Mouse (Mus musculus) olfactory bulb, adult 2 months (tissue): ENCODE measurements around the gene Kat2b. TPM values are rescaled to one million over a fixed set of nuclear protein-coding genes. Genes with fewer than 3 reads are reported as not detected.
"Not testable (repeated sequence)": the region's sequence is repeated elsewhere in the genome, so short reads cannot be mapped to it uniquely, and the experiment has no call there.

Source experiments
- H3K27ac ChIP-seq: fragments of 200-500 bp; 2 replicates; pipeline ENCODE4 v1.5.1; 2012; ENCODE audit warnings: low read depth, low read length; ENCODE audit not compliant: insufficient read depth
- H3K4me1 ChIP-seq: fragments of 200-500 bp; 2 replicates; pipeline ENCODE4 v1.6.1; 2012; ENCODE audit warnings: low read length; ENCODE audit not compliant: control insufficient read depth, insufficient read depth
- H3K4me3 ChIP-seq: fragments of 200-500 bp; 2 replicates; pipeline ENCODE4 v1.5.1; 2012; ENCODE audit warnings: mild to moderate bottlenecking, low read depth, low read length, moderate library complexity; ENCODE audit not compliant: insufficient read depth
- CTCF ChIP-seq: fragments of 200-500 bp; IDR thresholded peaks from 2 replicates; pipeline ENCODE4 v1.5.1; 2012; ENCODE audit warnings: low read depth, mild to moderate bottlenecking, low read length, moderate library complexity; ENCODE audit not compliant: insufficient read depth
- POLR2A ChIP-seq: fragments of 200-500 bp; IDR thresholded peaks from 2 replicates; pipeline ENCODE4 v1.6.1; 2012; ENCODE audit warnings: mild to moderate bottlenecking, low read depth, low read length, moderate library complexity; ENCODE audit not compliant: insufficient read depth
- WGBS: fragments of 180-500 bp; shearing (Covaris S2); methylation state at CpG from one replicate; pipeline ENCODE4 v1.1.7; 2018; 5-methylcytosine and 5-hydroxymethylcytosine counted together
- polyA plus RNA-seq: library from polyadenylated mRNA; stranded (reverse); fragments of >200 nt; gene quantifications from 2 replicates; pipeline ENCODE4 v1.2.4, GENCODE M21; 2012; ENCODE audit warnings: low replicate concordance; ENCODE audit not compliant: missing spikeins, insufficient read depth, insufficient read length

Kat2b gene
- polyA plus RNA-seq, 1 experiment: not detected

DNA sequence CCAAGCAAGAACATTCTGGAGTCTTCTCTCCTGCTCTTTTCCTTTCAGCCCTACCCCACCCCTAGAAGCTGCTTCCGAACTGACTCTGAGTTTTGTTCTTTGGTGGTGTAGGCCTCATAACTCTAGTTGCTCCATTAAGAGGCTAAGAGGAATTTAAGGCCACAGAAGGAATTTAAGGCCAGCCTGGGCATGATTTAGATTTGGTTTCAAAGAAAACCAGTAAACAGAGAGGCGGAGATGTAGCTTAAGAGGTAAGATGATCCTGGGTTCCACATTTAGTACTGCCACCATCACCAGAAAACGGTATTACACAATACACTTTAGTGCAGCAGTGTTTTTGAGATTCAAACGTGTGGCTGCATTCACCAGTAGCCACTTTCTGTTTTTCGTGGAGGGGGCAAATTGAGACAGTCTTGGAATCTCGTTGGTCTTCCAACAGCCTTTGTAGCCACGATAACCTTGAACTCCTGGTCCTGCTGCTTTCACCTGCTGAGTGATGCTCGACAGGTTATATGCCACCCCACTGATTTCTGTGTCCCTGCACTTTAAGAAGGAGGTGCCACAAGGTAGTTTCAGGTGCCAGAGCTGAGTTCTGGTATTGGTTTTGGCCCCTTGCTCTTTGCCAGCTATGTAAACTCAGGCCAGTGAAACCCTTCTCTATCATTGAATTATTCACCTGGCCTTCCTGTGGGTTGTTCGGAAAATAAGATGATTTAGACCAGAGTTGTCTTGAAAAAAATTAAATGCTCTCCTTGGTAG, 21.6 kb downstream of the Kat2b start:
- WGBS: 87% methylated on average over 9 of the region's 9 CpGs
- Histone ChIP-seq H3K4me3 (no peak overlapping the region), H3K4me1 (peaks cover 9% of the 10 kb centered on the region), H3K27ac (peak overlapping the region; percentile 71)
- TF ChIP-seq POLR2A: no peak
- no peak for TF ChIP-seq CTCF

- Histone ChIP-seq H3K27ac (no peak overlapping the region), H3K4me1 (peaks cover 9% of the 10 kb centered on the region), H3K4me3 (no peak overlapping the region)
- TF ChIP-seq POLR2A (no peak), CTCF (no peak)
- 96% methylated on average over 6 of the region's 6 CpGs for WGBS
Observed at GRCm38 (mm10) chr17:53590110-53590509, 23.4 kb downstream of the Kat2b start.

- WGBS: 96% methylated on average over 5 of the region's 5 CpGs
- TF ChIP-seq POLR2A: no peak
- no peak for TF ChIP-seq CTCF
- H3K4me3 ChIP-seq: no peak overlapping the region
- peaks cover 9% of the 10 kb centered on the region for H3K4me1 ChIP-seq
- H3K27ac ChIP-seq: no peak overlapping the region
Observed at GRCm38 (mm10) chr17:53591910-53592309, 25.2 kb downstream of the Kat2b start.

DNA sequence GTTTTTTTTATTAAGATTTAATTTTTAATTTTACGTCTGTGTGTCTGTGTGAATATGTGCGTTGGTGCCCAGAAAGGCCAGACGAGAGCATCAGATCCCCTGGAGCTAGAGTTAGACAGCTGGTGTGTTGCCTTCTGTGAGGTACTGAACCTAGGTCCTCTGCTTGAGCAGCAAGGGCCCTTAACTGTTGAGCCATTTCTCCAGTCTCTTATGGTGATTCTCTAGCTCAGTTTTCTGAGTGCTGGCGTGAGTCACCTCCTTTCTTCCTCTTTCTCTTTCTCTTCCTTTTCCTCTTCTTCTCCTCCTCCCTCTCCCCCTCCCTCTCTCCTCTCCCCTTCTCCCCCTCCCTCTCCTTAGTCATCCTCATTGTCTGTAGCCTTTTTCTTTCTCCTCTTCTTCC, 27.9 kb downstream of the Kat2b start:
- no peak overlapping the region for H3K27ac ChIP-seq
- H3K4me1 ChIP-seq: peaks cover 4% of the 10 kb centered on the region; the same call in 1 of the 2 replicates
- H3K4me3 ChIP-seq: no peak overlapping the region
- WGBS: 69% methylated on average over 4 of the region's 4 CpGs
- TF ChIP-seq POLR2A: no peak
- no peak for TF ChIP-seq CTCF

DNA sequence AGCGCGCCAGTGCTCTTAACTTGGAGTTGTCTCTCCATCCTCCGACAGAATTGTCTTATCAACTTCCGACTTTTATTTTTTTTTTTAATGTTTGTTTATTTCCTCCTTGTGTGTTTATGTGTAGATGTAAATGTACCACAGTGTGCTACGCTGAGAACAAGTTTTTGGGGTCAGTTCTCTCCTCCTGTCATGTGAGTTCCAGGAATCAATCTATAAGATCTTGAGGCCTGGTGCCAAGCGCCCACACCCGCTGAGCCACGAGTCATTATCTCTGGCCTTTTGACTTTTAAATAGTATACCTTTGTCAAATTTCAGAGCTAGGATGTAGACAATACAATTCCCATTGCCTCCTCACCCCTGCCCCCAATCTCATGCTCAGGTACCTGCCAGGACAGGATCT, 28.9 kb downstream of the Kat2b start:
- no peak for TF ChIP-seq POLR2A
- TF ChIP-seq CTCF: no peak
- Histone ChIP-seq H3K27ac (no peak overlapping the region), H3K4me1 (peaks cover 2% of the 10 kb centered on the region; the same call in 1 of the 2 replicates), H3K4me3 (no peak overlapping the region)
- 86% methylated on average over 8 of the region's 8 CpGs for WGBS

DNA sequence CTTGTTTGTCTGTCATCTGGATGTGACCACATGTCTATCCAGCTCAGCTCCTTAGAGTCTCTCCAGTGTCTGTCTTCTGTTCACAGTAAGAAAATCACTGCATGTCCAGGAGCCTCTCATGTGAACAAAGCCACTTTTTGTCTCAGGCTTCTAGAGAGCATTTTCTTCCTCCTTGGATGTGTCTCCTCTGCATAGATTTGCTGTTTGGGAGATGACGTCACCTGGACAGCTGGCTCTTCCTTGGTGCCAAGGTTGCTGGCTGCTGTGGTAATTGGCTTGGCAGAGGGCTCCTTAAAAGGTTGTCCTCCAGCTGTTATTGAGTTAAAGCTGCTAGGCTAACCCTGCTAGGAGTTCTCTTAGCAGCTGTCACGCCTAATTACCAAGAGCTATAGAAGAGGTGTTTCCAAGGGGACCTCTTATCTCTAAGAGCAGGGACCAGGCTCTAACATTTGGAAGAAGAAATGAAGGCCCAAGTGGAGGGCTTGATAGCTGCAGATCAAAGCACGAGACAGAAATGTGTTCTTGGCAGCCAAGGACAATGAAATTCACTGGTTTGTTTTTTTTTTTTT, 29.7 kb downstream of the Kat2b start:
- Histone ChIP-seq H3K4me3 (no peak overlapping the region), H3K4me1 (peaks cover 2% of the 10 kb centered on the region; the same call in 1 of the 2 replicates), H3K27ac (peak overlapping the region; percentile 40; the same call in 1 of the 2 replicates)
- 38% methylated on average over 3 of the region's 3 CpGs for WGBS
- TF ChIP-seq CTCF: no peak
- TF ChIP-seq POLR2A: no peak

DNA sequence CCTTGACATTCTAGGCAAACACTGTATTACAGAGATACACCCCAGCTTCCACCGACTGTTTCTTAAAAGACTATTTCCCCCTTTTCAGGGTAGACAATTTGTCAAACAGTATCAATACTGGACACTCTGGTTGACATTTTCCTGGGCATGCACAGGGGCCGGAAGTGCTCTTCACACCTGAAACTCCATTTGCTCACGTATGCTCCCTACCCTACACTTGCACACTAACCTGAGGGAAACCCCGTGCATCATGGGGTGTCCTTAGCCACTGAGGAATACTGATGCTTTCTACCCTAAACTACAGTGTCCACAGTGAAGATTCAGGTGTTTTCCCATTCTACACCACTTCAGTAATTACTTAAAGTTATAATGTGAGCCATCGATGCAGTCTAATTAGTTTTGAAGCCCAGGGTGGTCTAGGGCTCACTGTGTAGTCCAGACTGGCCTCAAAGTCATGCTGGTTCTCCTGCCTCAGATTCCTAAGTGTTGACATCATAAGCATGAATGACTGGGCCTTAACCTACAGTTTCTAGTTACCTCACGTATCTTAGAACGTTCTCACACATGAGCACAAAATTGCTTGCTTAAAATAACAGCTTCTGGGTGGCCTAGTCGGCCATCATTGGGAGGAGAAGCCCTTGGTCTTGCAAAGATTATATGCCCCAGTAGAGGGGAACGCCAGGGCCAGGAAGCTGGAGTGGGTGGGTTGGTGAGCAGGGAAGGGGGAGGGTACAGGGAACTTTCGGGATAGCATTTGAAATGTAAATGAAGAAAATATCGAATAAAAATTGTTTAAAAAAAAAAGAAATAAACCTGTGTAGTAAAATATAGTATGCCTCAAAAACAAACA, 30.5 kb downstream of the Kat2b start:
- Histone ChIP-seq H3K4me3 (no peak overlapping the region), H3K4me1 (peaks cover 2% of the 10 kb centered on the region; the same call in 1 of the 2 replicates), H3K27ac (no peak overlapping the region)
- 83% methylated on average over 11 of the region's 11 CpGs for WGBS
- TF ChIP-seq CTCF (no peak), POLR2A (no peak)

DNA sequence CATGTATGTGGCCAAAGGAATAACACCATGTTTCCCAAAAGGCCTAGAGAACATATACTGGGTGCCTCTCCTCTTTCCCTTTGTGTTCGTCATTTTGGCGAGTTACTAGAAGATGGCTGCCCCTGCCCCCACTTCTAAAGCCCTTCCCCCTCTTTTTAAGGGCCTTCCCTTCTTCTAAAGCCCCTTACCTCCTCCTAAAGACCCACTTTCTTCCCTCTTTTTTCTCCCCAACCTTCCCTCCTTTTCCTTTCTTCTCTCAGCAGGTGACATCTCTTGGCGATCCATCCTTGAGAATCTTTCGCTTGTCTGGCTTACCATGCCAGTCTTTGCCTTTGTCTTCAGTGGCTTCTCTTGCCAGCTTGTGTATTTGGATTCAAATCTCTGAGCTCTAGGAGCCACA, 31.9 kb downstream of the Kat2b start:
- no peak for TF ChIP-seq POLR2A
- TF ChIP-seq CTCF: no peak
- no peak overlapping the region for H3K27ac ChIP-seq
- H3K4me3 ChIP-seq: no peak overlapping the region
- H3K4me1 ChIP-seq: peaks cover 2% of the 10 kb centered on the region; the same call in 1 of the 2 replicates
- 87% methylated on average over 4 of the region's 4 CpGs for WGBS

DNA sequence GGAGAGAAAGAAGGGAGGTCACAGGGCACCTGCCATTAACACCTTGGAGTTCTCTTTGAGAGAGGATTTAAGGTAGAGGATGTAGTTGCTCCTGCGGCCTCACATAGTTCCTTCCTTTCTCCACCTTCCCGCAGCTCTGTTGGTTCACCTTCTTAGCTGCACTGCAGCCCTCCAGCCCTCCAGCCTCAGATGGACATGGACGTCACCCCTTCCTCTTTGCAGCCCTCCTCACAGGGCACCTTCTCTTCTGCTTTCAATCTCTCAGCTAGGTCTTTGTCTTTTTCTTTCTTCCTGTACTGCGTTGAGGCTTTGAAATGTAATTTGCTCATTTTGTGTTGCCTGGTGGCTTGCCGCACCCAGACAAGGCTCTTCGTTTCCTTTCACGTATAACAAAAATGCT, 36.6 kb downstream of the Kat2b start:
- H3K4me3 ChIP-seq, H3K27ac ChIP-seq, H3K4me1 ChIP-seq: not testable (repeated sequence)
- no CpG with 5 or more reads among the region's 7 CpGs for WGBS

- not testable (repeated sequence) for H3K27ac ChIP-seq, H3K4me3 ChIP-seq, H3K4me1 ChIP-seq
- no CpG with 5 or more reads among the region's 7 CpGs for WGBS
Observed at GRCm38 (mm10) chr17:53606082-53606481, 39.4 kb downstream of the Kat2b start.

DNA sequence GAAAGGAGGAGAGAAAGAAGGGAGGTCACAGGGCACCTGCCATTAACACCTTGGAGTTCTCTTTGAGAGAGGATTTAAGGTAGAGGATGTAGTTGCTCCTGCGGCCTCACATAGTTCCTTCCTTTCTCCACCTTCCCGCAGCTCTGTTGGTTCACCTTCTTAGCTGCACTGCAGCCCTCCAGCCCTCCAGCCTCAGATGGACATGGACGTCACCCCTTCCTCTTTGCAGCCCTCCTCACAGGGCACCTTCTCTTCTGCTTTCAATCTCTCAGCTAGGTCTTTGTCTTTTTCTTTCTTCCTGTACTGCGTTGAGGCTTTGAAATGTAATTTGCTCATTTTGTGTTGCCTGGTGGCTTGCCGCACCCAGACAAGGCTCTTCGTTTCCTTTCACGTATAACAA, 42.3 kb downstream of the Kat2b start:
- no CpG with 5 or more reads among the region's 7 CpGs for WGBS
- not testable (repeated sequence) for H3K27ac ChIP-seq, H3K4me1 ChIP-seq, H3K4me3 ChIP-seq
